Mouse (Mus musculus): ENCODE data around the gene Map4k2.

Map4k2 gene

GRCm38 (mm10) chr19:6377327-6378040 is 36.5 kb downstream of the Map4k2 start:
- DNase-seq (ENCODE audit: low spot score in 2 of 2), result no peak

- no peak for DNase-seq (ENCODE audit: low spot score in 2 of 2)
These were observed 39.7 kb downstream of the Map4k2 start for GRCm38 (mm10) chr19:6380411-6381166.

DNA sequence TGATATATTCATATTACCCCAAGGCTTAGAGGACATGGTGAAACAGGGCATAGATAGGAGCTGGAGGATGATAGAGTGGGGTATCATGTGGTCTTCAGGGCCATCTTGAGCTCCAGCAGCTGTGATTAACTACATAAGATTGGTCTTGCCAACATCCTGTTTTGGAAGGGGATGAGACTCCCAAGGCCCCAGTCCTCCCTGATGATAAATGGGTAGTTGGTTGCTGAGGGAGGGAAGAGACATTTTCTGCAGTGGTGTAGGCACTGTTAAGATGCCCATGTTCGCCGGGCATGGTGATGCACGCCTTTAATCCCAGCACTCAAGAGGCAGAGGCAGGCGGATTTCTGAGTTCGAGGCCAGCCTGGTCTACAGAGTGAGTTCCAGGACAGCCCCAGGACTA is 40.3 kb downstream of the Map4k2 start:
- no peak for DNase-seq (ENCODE audit: low spot score in 2 of 2)

GRCm38 (mm10) chr19:6382323-6382924 is 41.5 kb downstream of the Map4k2 start:
- no peak for DNase-seq (ENCODE audit: low spot score in 2 of 2)

DNA sequence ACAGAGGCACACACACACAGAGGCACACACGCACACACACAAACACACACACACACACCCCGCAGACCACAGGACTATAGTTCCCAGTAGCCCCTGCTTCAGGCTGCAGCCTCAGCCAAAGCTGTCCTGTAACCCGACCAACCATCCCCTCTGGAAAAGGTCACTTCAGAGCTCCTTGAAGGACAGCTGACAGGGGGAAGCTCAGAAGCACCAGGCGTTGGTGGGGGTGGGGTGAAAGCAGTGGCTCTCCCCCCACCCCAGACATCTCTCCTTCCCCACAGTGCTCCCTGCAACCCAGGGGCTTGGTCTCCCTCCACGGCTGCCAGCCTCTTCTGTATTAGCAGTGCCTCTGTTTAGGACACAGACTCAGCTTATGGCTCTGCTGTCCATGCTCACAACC is 42.5 kb downstream of the Map4k2 start:
- DNase-seq (ENCODE audit: low spot score in 2 of 2), result no peak

DNA sequence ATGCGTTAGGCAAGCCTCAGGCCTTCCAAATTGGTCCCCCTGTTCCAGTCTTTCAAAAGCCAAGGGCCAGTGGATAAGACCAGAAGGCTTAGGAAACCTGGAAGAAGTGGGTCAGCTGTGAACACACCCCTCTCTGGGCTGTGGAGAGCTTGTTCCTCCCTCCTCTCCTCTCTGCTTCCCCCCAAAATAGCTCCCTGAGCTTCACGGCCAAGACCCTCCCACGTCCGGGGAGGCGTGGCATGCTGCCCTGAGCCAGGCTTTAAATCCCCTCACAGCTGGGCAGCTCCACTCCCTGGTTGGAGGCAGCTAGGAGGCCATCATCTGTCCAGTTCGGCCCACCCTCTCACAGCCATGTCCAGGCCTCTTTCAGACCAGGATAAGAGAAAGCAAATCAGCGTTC is 43.2 kb downstream of the Map4k2 start, which contains the start of gene Pygm:
TSS of gene Pygm (plus strand) at position 272 of the 400 bp plus-strand sequence.
- DNase-seq (ENCODE audit: low spot score in 2 of 2), result no peak

DNA sequence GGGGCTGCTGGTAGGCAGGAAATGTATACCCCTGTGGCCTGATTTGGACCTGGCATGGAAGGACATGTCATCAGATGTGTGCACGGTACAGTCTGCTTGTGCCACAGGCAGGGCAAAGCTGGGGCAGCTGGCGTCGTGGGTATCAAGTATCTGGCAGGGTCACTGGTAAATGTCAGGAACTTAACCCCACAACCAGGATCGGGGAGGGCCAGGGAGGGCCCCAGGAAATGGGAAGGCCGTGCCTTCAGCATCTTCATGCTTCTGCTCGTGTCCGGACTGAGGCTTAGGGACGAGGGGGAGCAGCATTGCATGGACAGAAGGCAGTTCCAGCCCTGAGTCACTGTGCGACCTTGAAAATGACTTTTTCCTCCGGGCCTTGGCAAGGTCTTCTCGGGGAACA is 44.0 kb downstream of the Map4k2 start:
- no peak for DNase-seq (ENCODE audit: low spot score in 2 of 2)

DNA sequence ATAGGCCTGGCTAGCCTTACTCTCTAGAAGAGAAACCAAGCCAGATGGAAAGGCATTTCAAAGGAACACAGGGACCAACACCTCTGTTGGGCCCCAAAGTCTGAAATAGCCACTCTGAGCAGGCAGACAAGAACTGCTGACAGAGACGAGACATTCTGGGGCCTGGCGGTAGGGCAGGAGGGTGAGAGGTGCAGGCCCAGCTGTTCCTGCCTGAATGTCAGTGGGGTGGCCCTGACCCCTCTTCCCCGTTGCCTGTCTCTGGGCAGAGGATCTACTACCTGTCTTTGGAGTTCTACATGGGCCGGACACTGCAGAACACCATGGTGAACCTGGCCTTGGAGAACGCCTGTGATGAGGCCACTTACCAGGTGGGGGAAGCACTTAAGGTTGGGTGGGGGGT is 44.5 kb downstream of the Map4k2 start:
- no peak for DNase-seq (ENCODE audit: low spot score in 2 of 2)

- no peak for DNase-seq (ENCODE audit: low spot score in 2 of 2)
These were observed 44.9 kb downstream of the Map4k2 start for GRCm38 (mm10) chr19:6385821-6386220.

DNA sequence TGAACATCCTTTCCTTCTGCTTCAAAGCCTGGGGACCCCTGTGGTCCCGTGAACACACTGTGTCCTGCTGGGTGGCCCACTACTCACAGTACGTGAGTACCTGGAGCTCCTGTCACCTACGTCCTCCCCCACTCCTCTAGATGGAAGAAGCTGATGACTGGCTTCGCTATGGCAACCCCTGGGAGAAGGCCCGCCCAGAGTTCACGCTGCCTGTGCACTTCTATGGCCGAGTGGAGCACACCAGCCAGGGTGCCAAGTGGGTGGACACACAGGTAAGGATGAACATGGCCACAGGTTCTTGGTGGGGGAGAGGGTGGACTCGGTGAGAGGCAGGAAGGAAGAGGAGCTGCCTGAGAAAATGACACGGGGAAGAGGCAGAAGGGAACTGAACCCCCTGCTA is 45.3 kb downstream of the Map4k2 start:
- DNase-seq (ENCODE audit: low spot score in 2 of 2), result no peak

DNA sequence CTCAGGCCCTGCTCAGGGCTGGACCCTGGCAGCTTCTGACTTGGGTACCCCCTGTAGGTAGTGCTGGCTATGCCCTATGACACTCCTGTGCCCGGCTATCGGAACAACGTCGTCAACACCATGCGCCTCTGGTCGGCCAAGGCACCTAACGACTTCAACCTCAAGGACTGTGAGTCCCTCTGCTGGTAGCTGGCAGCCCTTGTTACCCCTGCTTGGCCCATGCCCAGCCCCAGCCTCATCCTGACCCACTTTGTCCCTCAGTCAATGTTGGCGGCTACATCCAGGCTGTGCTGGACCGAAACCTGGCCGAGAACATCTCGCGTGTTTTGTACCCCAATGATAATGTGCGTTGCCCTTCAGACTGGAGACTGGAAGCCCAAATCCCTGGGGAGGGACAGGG is 47.1 kb downstream of the Map4k2 start:
- no peak for DNase-seq (ENCODE audit: low spot score in 2 of 2)

GRCm38 (mm10) chr19:6389803-6390202 is 48.9 kb downstream of the Map4k2 start:
- no peak for DNase-seq (ENCODE audit: low spot score in 2 of 2)

DNA sequence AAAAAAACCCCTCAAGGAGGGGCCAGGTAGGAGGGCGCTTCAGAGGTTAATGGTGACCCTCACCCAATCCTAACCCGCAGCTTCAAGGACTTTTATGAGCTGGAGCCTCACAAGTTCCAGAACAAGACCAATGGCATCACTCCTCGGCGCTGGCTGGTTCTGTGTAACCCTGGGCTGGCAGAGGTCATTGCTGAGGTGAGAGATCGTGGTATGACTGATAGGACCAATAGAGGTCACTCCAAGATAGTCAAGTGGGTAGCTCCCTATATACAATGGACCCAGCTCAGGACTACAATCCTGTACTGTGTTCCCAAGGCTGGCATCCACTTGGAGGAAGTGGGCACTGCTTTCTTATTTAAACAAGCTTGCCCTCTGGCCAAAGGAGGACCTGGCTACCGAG is 49.3 kb downstream of the Map4k2 start:
- no peak for DNase-seq (ENCODE audit: low spot score in 2 of 2)

DNA sequence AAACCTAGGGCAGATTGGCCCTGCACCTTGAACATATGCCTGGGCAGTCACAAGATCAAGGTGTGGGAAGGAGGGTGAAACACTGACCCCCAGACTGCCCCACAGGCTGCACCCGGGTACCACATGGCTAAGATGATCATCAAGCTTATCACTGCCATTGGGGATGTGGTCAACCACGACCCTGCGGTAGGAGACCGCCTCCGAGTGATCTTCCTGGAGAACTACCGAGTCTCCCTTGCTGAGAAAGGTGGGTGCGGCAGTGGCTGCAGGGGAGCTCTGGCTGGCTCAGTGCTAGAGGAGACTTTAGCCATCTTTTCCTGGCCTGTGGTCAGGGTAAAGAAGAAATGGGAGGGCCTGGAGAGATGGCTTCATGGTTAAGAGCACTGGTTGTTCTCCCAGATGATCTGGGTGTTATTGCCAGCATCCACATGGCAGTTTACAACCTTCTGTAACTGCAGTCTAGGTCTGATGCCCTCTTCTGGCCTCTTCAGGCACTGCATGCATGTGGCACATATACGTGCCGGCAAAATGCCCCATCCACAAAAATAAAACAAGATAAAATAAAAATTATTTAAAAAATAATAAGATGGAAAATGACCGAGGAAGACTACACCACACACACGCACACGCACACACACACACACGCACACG is 51.9 kb downstream of the Map4k2 start:
- no peak for DNase-seq (ENCODE audit: low spot score in 2 of 2)

GRCm38 (mm10) chr19:6393637-6394036 is 52.7 kb downstream of the Map4k2 start:
- DNase-seq (ENCODE audit: low spot score in 2 of 2), result no peak

DNA sequence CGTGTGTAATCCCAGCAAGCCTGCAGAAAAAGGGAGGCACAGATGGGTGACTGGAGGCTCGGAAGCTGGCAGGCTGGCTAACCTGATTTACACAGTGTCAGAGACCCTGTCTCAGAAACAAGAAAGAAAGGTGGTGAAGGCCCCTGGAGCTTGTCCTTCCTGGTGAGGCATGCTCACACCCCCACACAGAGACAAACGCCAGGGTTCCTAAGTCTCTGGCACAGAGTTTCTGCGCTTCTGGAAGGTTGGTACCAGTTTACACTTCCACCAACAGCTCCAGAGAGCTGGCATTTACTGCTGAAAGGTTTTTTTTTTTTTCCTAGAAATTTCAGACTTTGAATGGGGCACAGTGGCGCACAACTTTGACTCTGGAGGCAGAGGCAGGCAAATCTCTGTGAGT is 55.3 kb downstream of the Map4k2 start:
- no peak for DNase-seq (ENCODE audit: low spot score in 2 of 2)

DNA sequence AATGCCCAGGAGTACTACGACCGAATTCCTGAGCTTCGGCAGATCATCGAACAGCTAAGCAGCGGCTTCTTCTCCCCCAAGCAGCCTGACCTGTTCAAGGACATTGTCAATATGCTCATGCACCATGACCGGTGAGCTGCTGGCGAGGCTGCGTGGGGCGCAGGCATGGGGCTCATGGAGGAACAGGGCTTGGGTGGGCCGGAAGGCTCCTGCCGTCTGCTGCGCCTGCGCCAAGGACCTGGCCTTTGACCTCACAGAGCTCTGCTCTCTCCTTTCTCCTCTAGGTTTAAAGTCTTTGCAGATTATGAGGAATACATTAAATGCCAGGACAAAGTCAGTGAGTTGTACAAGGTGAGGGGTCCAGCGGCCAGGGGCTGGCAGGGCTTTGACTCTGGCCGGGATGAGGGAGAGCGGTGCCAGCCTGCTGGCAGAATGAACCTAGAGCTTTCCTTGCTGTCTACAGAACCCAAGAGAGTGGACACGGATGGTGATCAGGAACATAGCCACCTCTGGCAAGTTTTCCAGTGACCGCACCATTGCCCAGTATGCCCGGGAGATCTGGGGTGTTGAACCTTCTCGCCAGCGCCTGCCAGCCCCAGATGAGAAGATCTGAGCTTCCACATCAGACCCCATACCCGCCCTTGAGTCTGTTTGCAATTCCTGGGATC is 56.8 kb downstream of the Map4k2 start:
- no peak for DNase-seq (ENCODE audit: low spot score in 2 of 2)

GRCm38 (mm10) chr19:6398447-6399284 is 57.7 kb downstream of the Map4k2 start:
- no peak for DNase-seq (ENCODE audit: low spot score in 2 of 2)

- DNase-seq (ENCODE audit: low spot score in 2 of 2), result no peak
These were observed 58.6 kb downstream of the Map4k2 start, which contains the start of gene Rasgrp2 for GRCm38 (mm10) chr19:6399285-6400095. Gene Rasgrp2 (plus strand): TSS chr19:6399340.

All from frontal cortex, postnatal 14 days (tissue).